In genomic region chr11:77872685-77873084, GRCm38 (mm10) we compare ENCODE assay signal across 11 mouse cellular contexts. TPM values are rescaled to one million over a fixed set of nuclear protein-coding genes. Genes with fewer than 3 reads are reported as not detected.
DNase-seq lines count a peak whose midpoint lies in the region; ATAC-seq and TF ChIP-seq lines count a peak whose summit lies in the region.
"Had no signal": no experiment of that assay in that cellular context is flagged by ENCODE, and none has a peak within 500 bp of the region (broad histone marks: within the 10 kb centered on the region; RNA-seq: fewer than 3 reads in every experiment).

No protein-coding gene starts in this region.

- no peaks in the 10 kb centered on the region for H3K9me3 ChIP-seq in heart, postnatal 0 days (replicated peaks; ENCODE audit: control insufficient read depth, low read length)
- H3K9me3 ChIP-seq in hindbrain, embryonic 13.5 days: no peaks in the 10 kb centered on the region
- H3K9me3 ChIP-seq in midbrain, postnatal 0 days (ENCODE audit: low read length): no peaks in the 10 kb centered on the region
- H3K9me3 ChIP-seq: liver, embryonic 15.5 days had no signal

- H3K4me3 ChIP-seq in heart, postnatal 0 days (ENCODE audit: low read depth, low read length): no peak overlapping the region
- no peak overlapping the region for H3K4me3 ChIP-seq in hindbrain, embryonic 13.5 days
- no peak overlapping the region for H3K4me3 ChIP-seq in midbrain, postnatal 0 days (ENCODE audit: low read depth, low read length)
- H3K4me3 ChIP-seq: liver, embryonic 15.5 days had no signal

- no peaks in the 10 kb centered on the region for H3K36me3 ChIP-seq in heart, postnatal 0 days (replicated peaks; ENCODE audit: control insufficient read depth, insufficient read depth, low read length)
- no peaks in the 10 kb centered on the region for H3K36me3 ChIP-seq in hindbrain, embryonic 13.5 days
- H3K36me3 ChIP-seq in midbrain, postnatal 0 days (ENCODE audit: insufficient read depth, low read length): no peaks in the 10 kb centered on the region
- H3K36me3 ChIP-seq: liver, embryonic 15.5 days had no signal

- H3K27ac ChIP-seq in heart, postnatal 0 days (ENCODE audit: low read depth): no peak overlapping the region
- peak overlapping the region; percentile 83 for H3K27ac ChIP-seq in hindbrain, embryonic 13.5 days
- H3K27ac ChIP-seq in midbrain, postnatal 0 days (ENCODE audit: low read depth, low read length): 0 out of 2 replicates have a peak overlapping the region, but pooled peaks have one; percentile 43
- H3K27ac ChIP-seq: liver, embryonic 15.5 days had no signal

- no peak for DNase-seq in heart, postnatal 0 days (ENCODE audit: low spot score)
- no peak for DNase-seq in heart, adult 9 months (ENCODE audit: low spot score in 2 of 2)
- no peak for DNase-seq in midbrain, postnatal 0 days (ENCODE audit: low spot score)
- no peak for DNase-seq in ovary, adult 18-20 months (ENCODE audit: low spot score)
- no peak for DNase-seq in yolk sac, embryonic 10.5 days (ENCODE audit: low spot score)
- DNase-seq: thymus, adult 18-20 months had no signal

- TF ChIP-seq EP300 in heart, postnatal 0 days (IDR thresholded peaks at IDR 0.05; ENCODE audit: low read depth): no peak

- ATAC-seq in heart, postnatal 0 days (ENCODE audit: insufficient read depth, low read depth): 0 out of 2 replicates have a peak, but pooled peaks have one; percentile 22
- ATAC-seq in common myeloid progenitor, adult 5-6 weeks (replicated peaks; ENCODE audit: low read depth, poor library complexity, severe bottlenecking): peak; percentile 26; the same call in 1 of the 2 replicates
- peak; percentile 18; the same call in 1 of the 2 replicates for ATAC-seq in hindbrain, embryonic 13.5 days (ENCODE audit: low FRiP score)
- ATAC-seq in midbrain, postnatal 0 days (ENCODE audit: low FRiP score): 0 out of 2 replicates have a peak, but pooled peaks have one; percentile 3
- ATAC-seq in activated CD4-positive, CD25-positive, alpha-beta regulatory T cell, adult 4 months: no peak
- ATAC-seq: Patski had no signal

- H3K4me1 ChIP-seq in heart, postnatal 0 days (ENCODE audit: control insufficient read depth, insufficient read depth): peaks cover 35% of the 10 kb centered on the region
- H3K4me1 ChIP-seq in hindbrain, embryonic 13.5 days (replicated peaks): peaks cover 77% of the 10 kb centered on the region
- peaks cover 29% of the 10 kb centered on the region for H3K4me1 ChIP-seq in midbrain, postnatal 0 days (ENCODE audit: insufficient read depth, low read length)

- H3K27me3 ChIP-seq in heart, postnatal 0 days (ENCODE audit: control insufficient read depth, insufficient read depth, low read length): no peaks in the 10 kb centered on the region
- H3K27me3 ChIP-seq in hindbrain, embryonic 13.5 days: 0 out of 2 replicates have a peak, but pooled peaks cover 17% of the 10 kb centered on the region
- H3K27me3 ChIP-seq in midbrain, postnatal 0 days (ENCODE audit: insufficient read depth, low read length): no peaks in the 10 kb centered on the region
- H3K27me3 ChIP-seq: Patski had no signal

- TF ChIP-seq CTCF in heart, postnatal 0 days (IDR thresholded peaks at IDR 0.05; ENCODE audit: low read depth): no peak
- peak; percentile 13; the same call in 1 of the 2 replicates for TF ChIP-seq CTCF in midbrain, postnatal 0 days (IDR thresholded peaks at IDR 0.05)

- peak overlapping the region; percentile 39 for H3K4me2 ChIP-seq in heart, postnatal 0 days (ENCODE audit: low read depth, low read length)
- H3K4me2 ChIP-seq in hindbrain, embryonic 13.5 days: peak overlapping the region; percentile 40
- H3K4me2 ChIP-seq in midbrain, postnatal 0 days (ENCODE audit: low read depth, low read length, poor library complexity, severe bottlenecking): peak overlapping the region; percentile 22
- H3K4me2 ChIP-seq: liver, embryonic 15.5 days had no signal

- 9% methylated on average over 7 of the region's 7 CpGs for WGBS in heart, postnatal 0 days
- 6% methylated on average over 7 of the region's 7 CpGs for WGBS in hindbrain, embryonic 13.5 days
- 15% methylated on average over 7 of the region's 7 CpGs for WGBS in midbrain, postnatal 0 days

- H3K9ac ChIP-seq in heart, postnatal 0 days (replicated peaks; ENCODE audit: low read depth, low read length): no peak overlapping the region
- 0 out of 2 replicates have a peak overlapping the region, but pooled peaks have one; percentile 35 for H3K9ac ChIP-seq in hindbrain, embryonic 13.5 days
- no peak overlapping the region for H3K9ac ChIP-seq in midbrain, postnatal 0 days (replicated peaks; ENCODE audit: low read length, poor library complexity, severe bottlenecking)
- H3K9ac ChIP-seq: liver, embryonic 15.5 days had no signal

RNA-seq across cellular contexts. Expression of gene Pipox, which starts 21.2 kb away (rescaled TPM):
- 2.4 and 3.7 TPM in 2 replicates for total RNA-seq in heart, postnatal 0 days (2014; rRNA removed; ENCODE audit: low replicate concordance)
- polyA plus RNA-seq in heart, postnatal 0 days (2015; fragmentation: Nextera tagmentation; extraction: Ambion mirVana): 2.6 and 3.1 TPM in 2 replicates
- not detected in 2 replicates for total RNA-seq in common myeloid progenitor, adult 5-6 weeks (2017)
- polyA plus RNA-seq in hindbrain, embryonic 13.5 days (2015; fragmentation: Nextera tagmentation; extraction: Ambion mirVana): 4.2 and 6.6 TPM in 2 replicates
- total RNA-seq in midbrain, postnatal 0 days (2014; rRNA removed): 3.4 and 3.6 TPM in 2 replicates
- polyA plus RNA-seq in midbrain, postnatal 0 days (2015; fragmentation: Nextera tagmentation; extraction: Ambion mirVana): 3.8 and 5.1 TPM in 2 replicates
- polyA plus RNA-seq in activated CD4-positive, CD25-positive, alpha-beta regulatory T cell, adult 4 months (2017; shearing (Covaris generic)): 1 to 10 TPM in 1 of 2 experiments, under 1 TPM in 1; 0.52 to 1.6 TPM

RNA-seq across cellular contexts. Expression of gene Sez6, which starts 57.9 kb away (rescaled TPM):
- 0.77 TPM in 1 of 2 replicates, not detected in the other for total RNA-seq in heart, postnatal 0 days (2014; rRNA removed; ENCODE audit: low replicate concordance)
- 0.08 TPM in 1 of 2 replicates, not detected in the other for polyA plus RNA-seq in heart, postnatal 0 days (2015; fragmentation: Nextera tagmentation; extraction: Ambion mirVana)
- total RNA-seq in common myeloid progenitor, adult 5-6 weeks (2017): not detected in 2 replicates
- 112 and 121 TPM in 2 replicates for polyA plus RNA-seq in hindbrain, embryonic 13.5 days (2015; fragmentation: Nextera tagmentation; extraction: Ambion mirVana)
- total RNA-seq in midbrain, postnatal 0 days (2014; rRNA removed): 160 and 173 TPM in 2 replicates
- 121 and 125 TPM in 2 replicates for polyA plus RNA-seq in midbrain, postnatal 0 days (2015; fragmentation: Nextera tagmentation; extraction: Ambion mirVana)
- polyA plus RNA-seq in activated CD4-positive, CD25-positive, alpha-beta regulatory T cell, adult 4 months (2017; shearing (Covaris generic)): under 1 TPM in 1 of 2 experiments, not detected in 1; 0.20 TPM
- polyA plus RNA-seq: Patski had no signal

Comparison
In these comparisons a context has a peak if more than half of its experiments do, and no peak if none do; other contexts are left out.
1. RNA of gene Sez6, which starts 57.9 kb away (polyA plus RNA-seq): 121 to 125 TPM in midbrain, postnatal 0 days and 112 to 121 TPM in hindbrain, embryonic 13.5 days; 0.20 TPM in activated CD4-positive, CD25-positive, alpha-beta regulatory T cell, adult 4 months and 0.08 TPM in heart, postnatal 0 days; every median in the first group is over 10 times any median in the second.
2. Peak in every context shown above with its lines, with median percentiles within 50 percentile points of each other: H3K4me2 ChIP-seq.